Mouse (Mus musculus): ENCODE measurements around the gene Slf2.

DNA sequence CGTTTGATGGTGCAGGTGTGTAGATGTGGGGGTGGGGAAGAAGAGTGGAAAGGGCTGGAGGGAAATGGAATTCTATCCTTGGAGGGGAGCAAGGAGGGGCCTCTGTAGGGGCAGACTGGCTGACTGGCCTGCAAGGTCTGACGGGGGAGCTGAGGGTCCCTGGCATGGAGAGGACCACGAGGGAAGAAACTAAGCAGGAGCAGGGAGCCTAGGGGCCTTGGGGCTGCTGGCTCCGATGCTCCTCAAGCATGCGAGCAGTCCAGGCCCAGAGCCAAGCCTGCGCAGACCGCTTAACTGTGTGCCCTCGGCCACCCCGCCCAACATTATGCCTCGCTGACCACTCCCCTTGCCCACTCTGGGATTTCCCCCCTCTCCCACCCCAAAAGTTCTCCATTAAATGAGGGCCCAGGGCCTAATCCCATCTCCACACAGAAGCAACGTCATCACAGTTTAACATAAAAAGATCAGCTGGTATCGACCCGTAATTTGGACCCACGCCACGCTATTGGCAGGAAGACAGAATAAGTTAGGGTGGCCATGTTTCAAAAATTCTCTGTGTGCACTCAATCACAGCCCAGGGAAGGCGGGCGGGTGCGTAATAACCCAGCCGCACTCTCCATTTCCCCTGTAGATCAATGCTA is 37.6 kb upstream of the Slf2 start:
- no peak for TF ChIP-seq CTCF (IDR thresholded peaks at IDR 0.05; ENCODE audit: borderline replicate concordance, insufficient read depth, low read depth, low read length)
- no peak for TF ChIP-seq POLR2A (IDR thresholded peaks at IDR 0.05; ENCODE audit: borderline replicate concordance, insufficient read depth, low read length)
